Mouse (Mus musculus): Measurements from ENCODE around the gene Itgb1. TPM values are rescaled to one million over a fixed set of nuclear protein-coding genes. Genes with fewer than 3 reads are reported as not detected.

Gene Itgb1
- total and polyA plus RNA-seq, 3 experiments, result 73.7 to 189 (median 114) TPM

DNA sequence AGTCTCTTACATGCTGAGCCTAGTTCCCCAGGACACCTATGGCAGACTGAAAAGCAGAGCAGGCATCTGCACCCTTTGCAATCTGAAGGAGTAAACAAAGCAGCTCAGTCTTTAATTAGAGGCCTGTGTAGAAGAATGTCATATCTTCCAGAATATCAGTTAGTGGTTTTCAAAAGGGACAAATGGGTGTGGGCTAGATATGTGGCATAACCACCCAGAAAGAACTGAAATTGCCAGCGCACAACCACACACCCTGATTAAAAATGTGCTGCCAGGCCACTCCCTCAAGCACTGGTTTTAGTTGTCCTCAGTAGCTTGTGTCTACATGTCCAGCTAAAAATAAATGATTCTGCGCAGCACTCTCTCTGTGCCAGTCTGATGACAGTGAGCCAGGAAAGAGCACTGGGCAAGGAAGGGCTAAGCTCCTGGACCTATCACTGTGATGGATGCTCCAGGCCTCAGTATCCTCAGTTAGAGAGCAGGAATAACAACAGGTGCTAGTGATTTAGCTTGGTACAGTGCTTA lies 35.1 kb upstream of the Itgb1 start:
- no peaks in the 10 kb centered on the region for H3K79me2 ChIP-seq (ENCODE audit: control insufficient read depth, insufficient read depth, low read length, poor library complexity)
- TF ChIP-seq MYB (IDR thresholded peaks at IDR 0.05; ENCODE audit: low read depth, low read length), result no peak
- TF ChIP-seq EP300 (IDR thresholded peaks at IDR 0.05; ENCODE audit: low read depth in 1 of 2, low read length in 2 of 2), result peak in 1 of 2 experiments; percentile 35; a peak in 1 of 4 replicates
- no peak for TF ChIP-seq GABPA (IDR thresholded peaks at IDR 0.05; ENCODE audit: low read depth, low read length)
- TF ChIP-seq RCOR1 (IDR thresholded peaks at IDR 0.05; ENCODE audit: low read depth, low read length), result peak; percentile 7; the same call in 1 of the 2 replicates
- H3K36me3 ChIP-seq (ENCODE audit: control insufficient read depth in 1 of 2, insufficient read depth in 2 of 2, low read length in 2 of 2), result peaks cover 0 to 8% of the 10 kb centered on the region in 2 experiments; a peak in 2 of 4 replicates
- H3K27me3 ChIP-seq (ENCODE audit: control insufficient read depth in 1 of 2, insufficient read depth in 2 of 2, low read length in 2 of 2), result no peaks in the 10 kb centered on the region; a peak in 1 of 4 replicates
- H3K9me3 ChIP-seq (replicated peaks; ENCODE audit: insufficient read depth, low read length), result no peaks in the 10 kb centered on the region
- H3K4me1 ChIP-seq (ENCODE audit: control insufficient read depth in 1 of 2, insufficient read depth in 2 of 2, low read length in 2 of 2), result peaks cover 2 to 3% of the 10 kb centered on the region in 2 experiments; a peak in 3 of 4 replicates
- no peak overlapping the region for H3K9ac ChIP-seq (ENCODE audit: control insufficient read depth, low read depth, low read length, poor library complexity, severe bottlenecking)
- no peak for DNase-seq (ENCODE audit: low read depth, low spot score)
- H3K4me3 ChIP-seq (ENCODE audit: control insufficient read depth in 1 of 2, insufficient read depth in 1 of 2, low read depth in 2 of 2, low read length in 2 of 2), result no peak overlapping the region
- H3K27ac ChIP-seq (ENCODE audit: control insufficient read depth, low read depth, low read length), result no peak overlapping the region

DNA sequence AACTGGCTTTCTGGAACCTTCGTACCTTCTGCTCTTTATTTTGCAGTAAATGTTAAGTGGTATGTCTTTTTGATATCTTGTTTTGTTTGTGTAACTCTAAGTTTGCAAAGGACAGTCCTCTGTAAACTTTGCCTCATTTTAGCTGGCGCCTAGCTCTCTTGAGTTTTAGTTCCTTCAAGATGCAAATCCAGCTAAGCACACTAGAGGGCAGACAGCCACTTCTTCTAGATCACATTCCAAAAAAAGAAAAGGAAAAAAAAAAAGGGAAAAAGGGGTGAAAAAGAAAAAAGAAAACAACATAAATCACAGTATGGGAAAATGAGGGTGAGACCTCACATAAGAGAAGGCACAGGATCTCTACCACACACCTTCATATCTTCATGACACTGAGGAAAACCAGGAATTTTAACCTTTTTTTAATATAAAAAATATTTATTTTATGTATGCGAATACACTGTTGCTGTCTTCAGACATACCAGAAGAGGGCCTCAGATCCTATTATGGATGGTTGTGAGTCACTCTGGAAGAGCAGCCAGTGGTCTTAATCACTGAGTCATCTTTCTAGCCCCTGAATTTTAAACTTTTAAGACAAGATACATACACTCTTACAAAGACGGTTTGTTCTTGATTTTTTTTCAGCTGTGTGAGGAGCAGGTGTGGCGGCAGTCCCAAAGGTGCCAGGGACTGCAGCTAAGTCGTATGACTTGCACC lies 32.9 kb upstream of the Itgb1 start:
- peak; percentile 71 for DNase-seq (ENCODE audit: low read depth, low spot score)

DNA sequence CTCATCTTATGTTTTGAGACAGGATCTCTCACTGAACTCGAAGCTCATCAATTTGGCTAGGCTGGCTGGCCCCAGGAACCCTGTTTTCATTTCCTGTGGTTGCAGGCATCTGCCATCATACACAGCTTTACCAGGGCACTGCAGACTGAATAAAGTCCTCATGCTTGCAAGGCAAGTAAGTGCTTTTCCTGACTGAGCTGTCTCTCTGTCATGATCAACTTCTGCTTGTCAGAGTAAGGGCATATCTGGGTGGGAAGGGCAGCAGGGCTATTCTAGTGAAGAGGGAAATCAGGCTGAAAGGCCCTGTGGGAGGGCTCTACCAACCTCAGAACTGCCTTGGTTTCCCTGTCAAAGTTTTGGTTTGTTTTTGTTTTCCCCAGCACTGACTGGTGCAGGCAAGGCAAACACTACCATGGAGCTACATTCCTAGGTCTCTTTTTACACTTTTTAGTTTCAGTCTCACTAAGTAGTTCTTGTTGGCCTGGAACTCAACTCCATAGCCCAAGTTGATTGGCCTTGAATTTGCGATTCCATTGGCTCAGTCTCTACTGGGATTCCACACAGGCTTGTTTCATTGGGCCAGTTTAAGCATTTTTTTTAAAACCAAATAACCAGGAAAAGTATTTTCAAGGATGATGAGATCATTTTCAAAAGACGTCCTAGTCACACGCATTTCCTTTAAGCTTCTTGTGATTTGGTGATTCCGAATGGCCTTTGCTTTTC lies 31.7 kb upstream of the Itgb1 start:
- no peak for TF ChIP-seq KAT2A (conservative IDR thresholded peaks at IDR 0.05; ENCODE audit: low read depth, low read length)
- no peak for TF ChIP-seq USF1 (IDR thresholded peaks at IDR 0.05; ENCODE audit: low read depth, low read length)
- no peak for TF ChIP-seq TBP (IDR thresholded peaks at IDR 0.05; ENCODE audit: low read depth, low read length)
- TF ChIP-seq MAX (IDR thresholded peaks at IDR 0.05; ENCODE audit: low read length), result 0 out of 2 replicates have a peak, but pooled peaks have one; percentile 5
- TF ChIP-seq ZC3H11A (IDR thresholded peaks at IDR 0.05; ENCODE audit: low read depth, low read length), result no peak
- no peak for TF ChIP-seq CHD2 (IDR thresholded peaks at IDR 0.05; ENCODE audit: low read length)
- TF ChIP-seq GABPA (IDR thresholded peaks at IDR 0.05; ENCODE audit: low read depth, low read length), result no peak
- TF ChIP-seq MYB (IDR thresholded peaks at IDR 0.05; ENCODE audit: low read depth, low read length), result no peak
- Histone ChIP-seq H3K9me3 (replicated peaks; ENCODE audit: insufficient read depth, low read length) (no peaks in the 10 kb centered on the region), H3K27ac (ENCODE audit: control insufficient read depth, low read depth, low read length) (peak overlapping the region; percentile 93), H3K27me3 (ENCODE audit: control insufficient read depth in 1 of 2, insufficient read depth in 2 of 2, low read length in 2 of 2) (no peaks in the 10 kb centered on the region), H3K4me3 (ENCODE audit: control insufficient read depth in 1 of 2, insufficient read depth in 1 of 2, low read depth in 2 of 2, low read length in 2 of 2) (peak overlapping the region; percentile 53 to 57), H3K9ac (ENCODE audit: control insufficient read depth, low read depth, low read length, poor library complexity, severe bottlenecking) (peak overlapping the region; percentile 73), H3K79me2 (ENCODE audit: control insufficient read depth, insufficient read depth, low read length, poor library complexity) (no peaks in the 10 kb centered on the region), H3K36me3 (ENCODE audit: control insufficient read depth in 1 of 2, insufficient read depth in 2 of 2, low read length in 2 of 2) (peaks cover 0 to 10% of the 10 kb centered on the region in 2 experiments; a peak in 2 of 4 replicates), H3K4me1 (ENCODE audit: control insufficient read depth in 1 of 2, insufficient read depth in 2 of 2, low read length in 2 of 2) (peaks cover 2 to 3% of the 10 kb centered on the region in 2 experiments; a peak in 3 of 4 replicates)
- peak; percentile 53 for DNase-seq (ENCODE audit: low read depth, low spot score)

More for the DNA sequence above, 32.9 kb upstream of the Itgb1 start:
- peak; percentile 53; the same call in 1 of the 2 replicates for TF ChIP-seq SIN3A (IDR thresholded peaks at IDR 0.05; ENCODE audit: low read length)
- no peak for TF ChIP-seq GATA1 (IDR thresholded peaks at IDR 0.05; ENCODE audit: low read depth, low read length)
- no peak for TF ChIP-seq ELF1 (IDR thresholded peaks at IDR 0.05; ENCODE audit: low read depth, low read length)
- peak; percentile 83 for TF ChIP-seq ZC3H11A (IDR thresholded peaks at IDR 0.05; ENCODE audit: low read depth, low read length)
- peak; percentile 33 to 81 (median 47) for TF ChIP-seq CTCF (IDR thresholded peaks at IDR 0.05 in 2 of 3, conservative IDR thresholded peaks at IDR 0.05 in 1 of 3; ENCODE audit: control insufficient read depth in 1 of 3, insufficient read depth in 1 of 3, low read depth in 2 of 3, low read length in 3 of 3, poor library complexity in 1 of 3, severe bottlenecking in 1 of 3)
- TF ChIP-seq RAD21 (IDR thresholded peaks at IDR 0.05; ENCODE audit: low read depth, low read length), result peak; percentile 84
- TF ChIP-seq MEF2A (IDR thresholded peaks at IDR 0.05; ENCODE audit: extremely low read depth, insufficient replicate concordance, low read depth, low read length, poor library complexity, severe bottlenecking), result no peak
- TF ChIP-seq SMC3 (IDR thresholded peaks at IDR 0.05; ENCODE audit: low read depth, low read length), result peak; percentile 80
- peak; percentile 98 for TF ChIP-seq ZNF384 (IDR thresholded peaks at IDR 0.05; ENCODE audit: low read depth, low read length)
- no peak overlapping the region for H3K27ac ChIP-seq (ENCODE audit: control insufficient read depth, low read depth, low read length)
- H3K27me3 ChIP-seq (ENCODE audit: control insufficient read depth in 1 of 2, insufficient read depth in 2 of 2, low read length in 2 of 2), result no peaks in the 10 kb centered on the region
- no peak overlapping the region for H3K4me3 ChIP-seq (ENCODE audit: control insufficient read depth in 1 of 2, insufficient read depth in 1 of 2, low read depth in 2 of 2, low read length in 2 of 2)
- no peak overlapping the region for H3K9ac ChIP-seq (ENCODE audit: control insufficient read depth, low read depth, low read length, poor library complexity, severe bottlenecking)
- H3K36me3 ChIP-seq (ENCODE audit: control insufficient read depth in 1 of 2, insufficient read depth in 2 of 2, low read length in 2 of 2), result peaks cover 0 to 10% of the 10 kb centered on the region in 2 experiments; a peak in 2 of 4 replicates
- H3K79me2 ChIP-seq (ENCODE audit: control insufficient read depth, insufficient read depth, low read length, poor library complexity), result no peaks in the 10 kb centered on the region
- H3K4me1 ChIP-seq (ENCODE audit: control insufficient read depth in 1 of 2, insufficient read depth in 2 of 2, low read length in 2 of 2), result peaks cover 2 to 3% of the 10 kb centered on the region in 2 experiments; a peak in 3 of 4 replicates
- no peaks in the 10 kb centered on the region for H3K9me3 ChIP-seq (replicated peaks; ENCODE audit: insufficient read depth, low read length)

All from MEL (cell line).